In the genomic region with DNA sequence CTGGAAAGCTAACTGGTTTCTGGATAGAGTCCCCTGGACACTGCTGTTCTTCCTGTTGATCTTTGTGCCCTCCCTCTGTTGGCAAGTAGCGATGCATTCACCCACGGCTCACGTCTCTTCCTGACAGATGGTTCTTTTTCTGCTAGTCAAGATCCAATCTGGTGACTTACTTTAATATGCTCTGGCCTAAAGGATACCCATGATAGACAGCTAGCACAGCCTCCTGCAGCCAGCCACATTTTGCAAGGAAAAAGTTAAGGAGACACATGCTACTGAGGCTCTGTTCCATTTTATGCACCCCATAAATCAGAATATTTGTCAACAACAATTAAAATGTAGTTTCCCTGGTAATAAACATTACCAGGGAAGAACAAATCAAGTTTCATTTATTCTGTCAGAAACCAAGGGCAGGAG, we compare ENCODE assay signal across 10 mouse cellular contexts.
A peak's percentile ranks its signal among the peaks of the same experiment; 100 is the strongest.
DNase-seq lines count a peak whose midpoint lies in the region; ATAC-seq lines count a peak whose summit lies in the region.
"Had no signal": no experiment of that assay in that cellular context is flagged by ENCODE, and none has a peak within 500 bp of the region (broad histone marks: within the 10 kb centered on the region; RNA-seq: fewer than 3 reads in every experiment).

No protein-coding gene starts in this region.

- no peak overlapping the region for H3K4me2 ChIP-seq in forebrain, embryonic 14.5 days (ENCODE audit: low read length)
- H3K4me2 ChIP-seq in midbrain, embryonic 13.5 days (replicated peaks): no peak overlapping the region
- H3K4me2 ChIP-seq in midbrain, embryonic 11.5 days: no peak overlapping the region
- H3K4me2 ChIP-seq in forebrain, embryonic 16.5 days (ENCODE audit: low read length): no peak overlapping the region
- no peak overlapping the region for H3K4me2 ChIP-seq in neural tube, embryonic 15.5 days

- H3K9ac ChIP-seq in forebrain, embryonic 14.5 days (ENCODE audit: low read length): no peak overlapping the region
- H3K9ac ChIP-seq in midbrain, embryonic 13.5 days (replicated peaks): no peak overlapping the region
- no peak overlapping the region for H3K9ac ChIP-seq in midbrain, embryonic 11.5 days (ENCODE audit: low read length)
- no peak overlapping the region for H3K9ac ChIP-seq in forebrain, embryonic 16.5 days (replicated peaks; ENCODE audit: low read depth, low read length)
- no peak overlapping the region for H3K9ac ChIP-seq in neural tube, embryonic 15.5 days (replicated peaks)

- ATAC-seq in forebrain, embryonic 14.5 days: peak; percentile 77; the same call in 1 of the 2 replicates
- no peak; the same call in 1 of the 2 replicates for ATAC-seq in midbrain, embryonic 13.5 days
- no peak for ATAC-seq in midbrain, embryonic 11.5 days (ENCODE audit: low FRiP score)
- ATAC-seq in forebrain, embryonic 16.5 days: peak; percentile 75
- peak; percentile 66 for ATAC-seq in neural tube, embryonic 15.5 days (ENCODE audit: low FRiP score)

- intact Hi-C loops in heart, postnatal 36 days (cut with DNase I): no loop called here

- H3K4me1 ChIP-seq in forebrain, embryonic 14.5 days (ENCODE audit: control insufficient read depth, insufficient read depth, low read length): 0 out of 2 replicates have a peak, but pooled peaks cover 6% of the 10 kb centered on the region
- no peaks in the 10 kb centered on the region for H3K4me1 ChIP-seq in forebrain, embryonic 10.5 days
- H3K4me1 ChIP-seq in midbrain, embryonic 13.5 days (replicated peaks): peaks cover 13% of the 10 kb centered on the region
- no peaks in the 10 kb centered on the region for H3K4me1 ChIP-seq in midbrain, embryonic 11.5 days (ENCODE audit: control insufficient read depth, insufficient read depth, low read length)
- peaks cover 10% of the 10 kb centered on the region for H3K4me1 ChIP-seq in forebrain, embryonic 16.5 days (replicated peaks; ENCODE audit: control insufficient read depth, insufficient read depth, low read length)
- peaks cover 17% of the 10 kb centered on the region for H3K4me1 ChIP-seq in neural tube, embryonic 15.5 days

- no peaks in the 10 kb centered on the region for H3K36me3 ChIP-seq in forebrain, embryonic 14.5 days (ENCODE audit: control insufficient read depth, insufficient read depth, low read length)
- H3K36me3 ChIP-seq in forebrain, embryonic 10.5 days (replicated peaks): no peaks in the 10 kb centered on the region
- no peaks in the 10 kb centered on the region for H3K36me3 ChIP-seq in midbrain, embryonic 13.5 days
- no peaks in the 10 kb centered on the region for H3K36me3 ChIP-seq in midbrain, embryonic 11.5 days (ENCODE audit: control insufficient read depth, insufficient read depth, low read length)
- H3K36me3 ChIP-seq in forebrain, embryonic 16.5 days (ENCODE audit: control insufficient read depth, insufficient read depth): no peaks in the 10 kb centered on the region
- no peaks in the 10 kb centered on the region for H3K36me3 ChIP-seq in neural tube, embryonic 15.5 days

- no peaks in the 10 kb centered on the region for H3K9me3 ChIP-seq in forebrain, embryonic 14.5 days (replicated peaks; ENCODE audit: control insufficient read depth, low read length)
- H3K9me3 ChIP-seq in forebrain, embryonic 10.5 days: no peaks in the 10 kb centered on the region
- H3K9me3 ChIP-seq in midbrain, embryonic 13.5 days: no peaks in the 10 kb centered on the region
- no peaks in the 10 kb centered on the region for H3K9me3 ChIP-seq in midbrain, embryonic 11.5 days (ENCODE audit: control insufficient read depth, low read length)
- no peaks in the 10 kb centered on the region for H3K9me3 ChIP-seq in forebrain, embryonic 16.5 days (ENCODE audit: control insufficient read depth, low read length)
- H3K9me3 ChIP-seq in neural tube, embryonic 15.5 days (replicated peaks): no peaks in the 10 kb centered on the region

- DNase-seq in forebrain, embryonic 14.5 days (ENCODE audit: low spot score): peak; percentile 73
- DNase-seq in forebrain, embryonic 10.5 days (ENCODE audit: extremely low spot score, low spot score): no peak
- DNase-seq in midbrain, embryonic 11.5 days (ENCODE audit: low spot score, missing footprints): no peak
- no peak for DNase-seq in layer of hippocampus, postnatal 14 days (ENCODE audit: low spot score in 2 of 2)
- DNase-seq in heart, postnatal 36 days: no peak
- DNase-seq: kidney, postnatal 10 days; lung, postnatal 14 days had no signal

- WGBS in forebrain, embryonic 14.5 days: 45% methylated on average over 3 of the region's 3 CpGs
- 71% methylated on average over 3 of the region's 3 CpGs for WGBS in forebrain, embryonic 10.5 days
- WGBS in midbrain, embryonic 13.5 days: 44% methylated on average over 3 of the region's 3 CpGs
- 50% methylated on average over 3 of the region's 3 CpGs for WGBS in midbrain, embryonic 11.5 days
- 25% methylated on average over 3 of the region's 3 CpGs for WGBS in forebrain, embryonic 16.5 days
- 18% methylated on average over 3 of the region's 3 CpGs for WGBS in neural tube, embryonic 15.5 days

- H3K27me3 ChIP-seq in forebrain, embryonic 14.5 days (replicated peaks; ENCODE audit: control insufficient read depth, insufficient read depth, low read length): no peaks in the 10 kb centered on the region
- no peaks in the 10 kb centered on the region for H3K27me3 ChIP-seq in forebrain, embryonic 10.5 days (ENCODE audit: poor library complexity, severe bottlenecking)
- no peaks in the 10 kb centered on the region for H3K27me3 ChIP-seq in midbrain, embryonic 13.5 days
- no peaks in the 10 kb centered on the region for H3K27me3 ChIP-seq in midbrain, embryonic 11.5 days (ENCODE audit: control insufficient read depth, insufficient read depth, low read length)
- no peaks in the 10 kb centered on the region for H3K27me3 ChIP-seq in forebrain, embryonic 16.5 days (replicated peaks; ENCODE audit: control insufficient read depth, insufficient read depth, low read length)
- H3K27me3 ChIP-seq in neural tube, embryonic 15.5 days (replicated peaks): no peaks in the 10 kb centered on the region

- no peak overlapping the region for H3K27ac ChIP-seq in forebrain, embryonic 14.5 days (ENCODE audit: low read depth, low read length)
- no peak overlapping the region for H3K27ac ChIP-seq in forebrain, embryonic 10.5 days
- 0 out of 2 replicates have a peak overlapping the region, but pooled peaks have one; percentile 11 for H3K27ac ChIP-seq in midbrain, embryonic 13.5 days
- no peak overlapping the region for H3K27ac ChIP-seq in midbrain, embryonic 11.5 days (ENCODE audit: low read depth, low read length)
- H3K27ac ChIP-seq in forebrain, embryonic 16.5 days (ENCODE audit: low read length): no peak overlapping the region
- H3K27ac ChIP-seq in neural tube, embryonic 15.5 days (replicated peaks): peak overlapping the region; percentile 15; the same call in 1 of the 2 replicates

- H3K4me3 ChIP-seq in forebrain, embryonic 14.5 days (ENCODE audit: low read depth, low read length): no peak overlapping the region
- H3K4me3 ChIP-seq in forebrain, embryonic 10.5 days: no peak overlapping the region
- H3K4me3 ChIP-seq in midbrain, embryonic 13.5 days (replicated peaks): no peak overlapping the region
- H3K4me3 ChIP-seq in midbrain, embryonic 11.5 days (ENCODE audit: low read depth, low read length): no peak overlapping the region
- H3K4me3 ChIP-seq in forebrain, embryonic 16.5 days (replicated peaks; ENCODE audit: low read length): no peak overlapping the region
- no peak overlapping the region for H3K4me3 ChIP-seq in neural tube, embryonic 15.5 days (replicated peaks)

Comparison
In these comparisons a context has a peak if more than half of its experiments do, and no peak if none do; other contexts are left out.
1. H3K27ac ChIP-seq: peak in midbrain, embryonic 13.5 days (single experiment) and neural tube, embryonic 15.5 days (single experiment); none in forebrain, embryonic 14.5 days (single experiment), forebrain, embryonic 10.5 days (single experiment), midbrain, embryonic 11.5 days (single experiment) and forebrain, embryonic 16.5 days (single experiment).
2. ATAC-seq: peak in forebrain, embryonic 14.5 days (single experiment), forebrain, embryonic 16.5 days (single experiment) and neural tube, embryonic 15.5 days (single experiment); none in midbrain, embryonic 13.5 days (single experiment) and midbrain, embryonic 11.5 days (single experiment).